8 mouse cellular contexts compared by ENCODE assay signal in genomic region chrX:94061246-94061645, GRCm38 (mm10).
DNase-seq lines count a peak whose midpoint lies in the region; ATAC-seq and TF ChIP-seq lines count a peak whose summit lies in the region.

No protein-coding gene starts in this region.

- DNase-seq in hindbrain, postnatal 0 days (ENCODE audit: low spot score) = peak; percentile 2
- no peak for DNase-seq in hindbrain, embryonic 10.5 days (ENCODE audit: low spot score)
- DNase-seq in layer of hippocampus, adult 9-10 months (ENCODE audit: low spot score) = peak; percentile 8
- peak; percentile 27 to 41 for DNase-seq in right cerebral cortex, postnatal 36 days (ENCODE audit: low spot score in 2 of 2)
- DNase-seq in cerebellum, adult 9-10 months = no peak
- DNase-seq in spleen, postnatal 4 days (ENCODE audit: low spot score in 2 of 2) = no peak

- no peaks in the 10 kb centered on the region for H3K79me2 ChIP-seq in C2C12 (ENCODE audit: control insufficient read depth, insufficient read depth)

- TF ChIP-seq POLR2A in embryonic fibroblast, embryonic 13.5 days (IDR thresholded peaks at IDR 0.05; ENCODE audit: low read depth, low read length) = peak; percentile 48; the same call in 1 of the 2 replicates

- H3K4me2 ChIP-seq in hindbrain, postnatal 0 days (ENCODE audit: low read depth, low read length) = no peak overlapping the region

- H3K27ac ChIP-seq in hindbrain, postnatal 0 days = no peak overlapping the region
- H3K27ac ChIP-seq in hindbrain, embryonic 10.5 days = no peak overlapping the region
- H3K27ac ChIP-seq in embryonic fibroblast, embryonic 13.5 days (ENCODE audit: insufficient read depth, low read length) = peak overlapping the region; percentile 71

- ATAC-seq in hindbrain, postnatal 0 days = no peak

- no peaks in the 10 kb centered on the region for H3K9me3 ChIP-seq in hindbrain, postnatal 0 days (ENCODE audit: low read length)
- no peaks in the 10 kb centered on the region for H3K9me3 ChIP-seq in hindbrain, embryonic 10.5 days

- no peaks in the 10 kb centered on the region for H3K36me3 ChIP-seq in hindbrain, postnatal 0 days (ENCODE audit: insufficient read depth, low read length)
- H3K36me3 ChIP-seq in hindbrain, embryonic 10.5 days = no peaks in the 10 kb centered on the region
- no peaks in the 10 kb centered on the region for H3K36me3 ChIP-seq in C2C12 (ENCODE audit: control insufficient read depth, insufficient read depth)

- no peak overlapping the region for H3K4me3 ChIP-seq in hindbrain, postnatal 0 days (ENCODE audit: low read length)
- H3K4me3 ChIP-seq in hindbrain, embryonic 10.5 days = no peak overlapping the region
- H3K4me3 ChIP-seq in C2C12 (ENCODE audit: insufficient read depth, poor library complexity, severe bottlenecking) = no peak overlapping the region
- H3K4me3 ChIP-seq in embryonic fibroblast, embryonic 13.5 days (ENCODE audit: insufficient read depth, low read length) = no peak overlapping the region

- H3K4me1 ChIP-seq in hindbrain, postnatal 0 days (ENCODE audit: insufficient read depth, low read length) = no peaks in the 10 kb centered on the region
- H3K4me1 ChIP-seq in hindbrain, embryonic 10.5 days (replicated peaks) = no peaks in the 10 kb centered on the region; the same call in 1 of the 2 replicates
- no peaks in the 10 kb centered on the region for H3K4me1 ChIP-seq in embryonic fibroblast, embryonic 13.5 days (ENCODE audit: control insufficient read depth, insufficient read depth, low read length)

- no peaks in the 10 kb centered on the region; the same call in 1 of the 2 replicates for H3K27me3 ChIP-seq in hindbrain, postnatal 0 days (ENCODE audit: insufficient read depth, low read length)
- peaks cover 74% of the 10 kb centered on the region for H3K27me3 ChIP-seq in hindbrain, embryonic 10.5 days (ENCODE audit: insufficient read depth, poor library complexity, severe bottlenecking)
- no peaks in the 10 kb centered on the region for H3K27me3 ChIP-seq in C2C12 (ENCODE audit: control insufficient read depth, insufficient read depth, insufficient read length)

- WGBS in hindbrain, postnatal 0 days = 64% methylated on average over 6 of the region's 6 CpGs
- WGBS in hindbrain, embryonic 10.5 days = 59% methylated on average over 6 of the region's 6 CpGs

- no peak overlapping the region for H3K9ac ChIP-seq in hindbrain, postnatal 0 days (replicated peaks; ENCODE audit: low read length)

- TF ChIP-seq CTCF in hindbrain, postnatal 0 days (IDR thresholded peaks at IDR 0.05; ENCODE audit: low read depth) = no peak
- no peak for TF ChIP-seq CTCF in C2C12 (IDR thresholded peaks at IDR 0.05; ENCODE audit: control insufficient read depth, insufficient read depth, insufficient read length)
- TF ChIP-seq CTCF in embryonic fibroblast, embryonic 13.5 days (IDR thresholded peaks at IDR 0.05; ENCODE audit: borderline replicate concordance, insufficient read depth, low read length) = no peak

- peak overlapping the region; percentile 32 for H3ac ChIP-seq in C2C12 (ENCODE audit: control insufficient read depth, insufficient read length, low read depth)

- no peaks in the 10 kb centered on the region for H3K79me3 ChIP-seq in C2C12 (ENCODE audit: low read depth)

TF ChIP-seq in C2C12, 6 proteins besides CTCF, POLR2A, EP300 and RAD21:
- TF ChIP-seq MYOD1 (IDR thresholded peaks at IDR 0.05; ENCODE audit: control insufficient read depth, insufficient read length, low read depth) = no peak
- no peak for TF ChIP-seq CEBPB (IDR thresholded peaks at IDR 0.05; ENCODE audit: low read depth)
- no peak for TF ChIP-seq FOSL1 (IDR thresholded peaks at IDR 0.05; ENCODE audit: insufficient read depth, low read length, poor library complexity, severe bottlenecking)
- TF ChIP-seq MAX (IDR thresholded peaks at IDR 0.05) = no peak
- TF ChIP-seq USF1 (IDR thresholded peaks at IDR 0.05; ENCODE audit: low read depth) = no peak
- no peak for TF ChIP-seq MYOG (IDR thresholded peaks at IDR 0.05; ENCODE audit: control insufficient read depth, extremely low read depth, insufficient read length)

Comparison
In these comparisons a context has a peak if more than half of its experiments do, and no peak if none do; other contexts are left out.
1. DNase-seq: peak in hindbrain, postnatal 0 days (single experiment), layer of hippocampus, adult 9-10 months (single experiment) and right cerebral cortex, postnatal 36 days (2 of 2); none in hindbrain, embryonic 10.5 days (single experiment), cerebellum, adult 9-10 months (single experiment) and spleen, postnatal 4 days (0 of 2).